Mouse (Mus musculus) myocyte (in vitro differentiated cells): ENCODE measurements around the gene Las1l.
"Not testable (repeated sequence)": the region's sequence is repeated elsewhere in the genome, so short reads cannot be mapped to it uniquely, and the experiment has no call there.

ENCODE experiments used
- E2F4 ChIP-seq: IDR thresholded peaks from one replicate; pipeline ENCODE4 v1.6.1; 2011; ENCODE audit warnings: mild to moderate bottlenecking, control low read depth, moderate library complexity; ENCODE audit not compliant: insufficient read depth
- MAX ChIP-seq: IDR thresholded peaks from one replicate; pipeline ENCODE4 v1.6.1; 2011; ENCODE audit warnings: low read depth, mild to moderate bottlenecking, control low read depth
- MYOG ChIP-seq, 3 experiments: IDR thresholded peaks; one replicate each; pipeline ENCODE4 v1.6.1; 2011; ENCODE audit warnings: control low read depth in 2 of 3, low read depth in 2 of 3, mild to moderate bottlenecking in 2 of 3; ENCODE audit not compliant: insufficient read length in 2 of 3, control insufficient read depth in 1 of 3, insufficient read depth in 1 of 3
- POLR2A ChIP-seq: IDR thresholded peaks from one replicate; pipeline ENCODE4 v1.6.1; 2011; ENCODE audit warnings: low read depth, mild to moderate bottlenecking, control low read depth, moderate library complexity; ENCODE audit not compliant: insufficient read length
- REST ChIP-seq: IDR thresholded peaks from one replicate; pipeline ENCODE4 v1.6.1; 2011; ENCODE audit warnings: mild to moderate bottlenecking, control low read depth, moderate library complexity; ENCODE audit not compliant: insufficient read depth, insufficient read length
- TCF3 ChIP-seq: IDR thresholded peaks from one replicate; pipeline ENCODE4 v1.6.1; 2011; ENCODE audit warnings: low read depth, control low read depth; ENCODE audit not compliant: insufficient read length
- USF1 ChIP-seq: IDR thresholded peaks from one replicate; pipeline ENCODE4 v1.6.1; 2011; ENCODE audit warnings: low read depth, mild to moderate bottlenecking, control low read depth, moderate library complexity

GRCm38 (mm10) chrX:95957461-95957860 is 699 bp upstream of the Las1l start:
- TF ChIP-seq TCF3; POLR2A; USF1; E2F4; REST; MYOG (IDR thresholded peaks at IDR 0.05; ENCODE audit: control insufficient read depth in 1 of 3, insufficient read depth in 1 of 3, insufficient read length in 2 of 3, low read depth in 2 of 3); MAX: not testable (repeated sequence)
